Mouse (Mus musculus) lung, postnatal 0 days (tissue): ENCODE measurements around the gene Itga3.

ENCODE experiments used
- CTCF ChIP-seq: IDR thresholded peaks from 2 replicates; pipeline ENCODE4 v1.5.1; 2016; ENCODE audit warnings: antibody characterized with exemption, mild to moderate bottlenecking
- EP300 ChIP-seq: IDR thresholded peaks from 2 replicates; pipeline ENCODE4 v1.6.1; 2016; ENCODE audit warnings: antibody characterized with exemption, mild to moderate bottlenecking, control low read depth

- TF ChIP-seq CTCF (no peak), EP300 (peak; percentile 39; the same call in 1 of the 2 replicates)
Observed at GRCm38 (mm10) chr11:95072804-95073203, 3.8 kb downstream of the Itga3 start.
